Comparison of ENCODE assay signal across 31 mouse cellular contexts in genomic region chr6:125221115-125221745, GRCm38 (mm10). TPM values are rescaled to one million over a fixed set of nuclear protein-coding genes. Genes with fewer than 3 reads are reported as not detected.
DNase-seq lines count a peak whose midpoint lies in the region; ATAC-seq and TF ChIP-seq lines count a peak whose summit lies in the region.
"Had no signal": no experiment of that assay in that cellular context is flagged by ENCODE, and none has a peak within 500 bp of the region (broad histone marks: within the 10 kb centered on the region; RNA-seq: fewer than 3 reads in every experiment).

No protein-coding gene starts in this region.

- no peak overlapping the region for H3K4me2 ChIP-seq in forebrain, embryonic 13.5 days
- no peak overlapping the region for H3K4me2 ChIP-seq in forebrain, postnatal 0 days (ENCODE audit: low read depth)
- no peak overlapping the region for H3K4me2 ChIP-seq in kidney, embryonic 15.5 days
- H3K4me2 ChIP-seq: hindbrain, embryonic 15.5 days; limb, embryonic 13.5 days; liver, embryonic 12.5 days; midbrain, embryonic 13.5 days had no signal

- no peak for ATAC-seq in forebrain, embryonic 13.5 days
- no peak for ATAC-seq in forebrain, postnatal 0 days
- ATAC-seq in kidney, embryonic 15.5 days (replicated peaks; ENCODE audit: low FRiP score), result no peak
- ATAC-seq: forebrain, embryonic 14.5 days; liver, embryonic 12.5 days; lung, postnatal 0 days; midbrain, embryonic 13.5 days had no signal

- H3K4me1 ChIP-seq in forebrain, embryonic 13.5 days, result 0 out of 2 replicates have a peak, but pooled peaks cover 4% of the 10 kb centered on the region
- H3K4me1 ChIP-seq in forebrain, postnatal 0 days (ENCODE audit: insufficient read depth), result no peaks in the 10 kb centered on the region
- H3K4me1 ChIP-seq in kidney, embryonic 15.5 days, result peaks cover 13% of the 10 kb centered on the region
- peaks cover 3% of the 10 kb centered on the region; the same call in 1 of the 2 replicates for H3K4me1 ChIP-seq in kidney, adult 2 months (ENCODE audit: control insufficient read depth, insufficient read depth, low read length)

- 93% methylated on average over 20 of the region's 20 CpGs for WGBS in forebrain, embryonic 13.5 days
- WGBS in forebrain, postnatal 0 days, result 95% methylated on average over 20 of the region's 20 CpGs
- WGBS in kidney, embryonic 15.5 days, result 91% methylated on average over 20 of the region's 20 CpGs
- WGBS in kidney, adult 2 months, result 92% methylated on average over 20 of the region's 20 CpGs

- DNase-seq in forebrain, postnatal 0 days, result no peak
- DNase-seq in kidney, adult 2 months, result no peak
- DNase-seq in naive thymus-derived CD4-positive, alpha-beta T cell, adult 2 months (ENCODE audit: low read depth), result peak; percentile 17
- DNase-seq in thymus, postnatal 25 days, result peak; percentile 49
- no peak for DNase-seq in gastrocnemius, adult 2 months
- DNase-seq in embryo, embryonic 9.5 days (ENCODE audit: extremely low spot score), result no peak
- DNase-seq: adrenal gland, adult 8-10 months; cerebellum, adult 9-10 months; cerebellum, postnatal 36 days; gastrocnemius, postnatal 36 days; kidney, adult 11 months; kidney, postnatal 36 days; right cerebral cortex, postnatal 14 days had no signal

- 0 out of 2 replicates have a peak overlapping the region, but pooled peaks have one; percentile 37 for H3K9ac ChIP-seq in forebrain, embryonic 13.5 days
- no peak overlapping the region for H3K9ac ChIP-seq in forebrain, postnatal 0 days
- H3K9ac ChIP-seq in kidney, embryonic 15.5 days, result no peak overlapping the region
- H3K9ac ChIP-seq: hindbrain, embryonic 15.5 days; limb, embryonic 13.5 days; liver, embryonic 12.5 days; midbrain, embryonic 13.5 days had no signal

- H3K36me3 ChIP-seq in forebrain, embryonic 13.5 days (ENCODE audit: poor library complexity, severe bottlenecking), result 0 out of 2 replicates have a peak, but pooled peaks cover 4% of the 10 kb centered on the region
- no peaks in the 10 kb centered on the region for H3K36me3 ChIP-seq in forebrain, postnatal 0 days (ENCODE audit: insufficient read depth)
- H3K36me3 ChIP-seq in kidney, embryonic 15.5 days, result peaks cover 9% of the 10 kb centered on the region; the same call in 1 of the 2 replicates
- no peaks in the 10 kb centered on the region; the same call in 1 of the 2 replicates for H3K36me3 ChIP-seq in kidney, adult 2 months (ENCODE audit: control insufficient read depth, insufficient read depth, low read length)

- intact Hi-C loops in gastrocnemius, adult 2 months (cut with DNase I), result no loop called here

- peaks cover 6% of the 10 kb centered on the region; the same call in 1 of the 2 replicates for H3K27me3 ChIP-seq in forebrain, embryonic 13.5 days
- no peaks in the 10 kb centered on the region for H3K27me3 ChIP-seq in forebrain, postnatal 0 days (ENCODE audit: insufficient read depth, low read length)
- H3K27me3 ChIP-seq in kidney, embryonic 15.5 days, result no peaks in the 10 kb centered on the region
- H3K27me3 ChIP-seq in kidney, adult 2 months (replicated peaks; ENCODE audit: control insufficient read depth, insufficient read depth, low read length), result no peaks in the 10 kb centered on the region
- H3K27me3 ChIP-seq: CH12.LX; hindbrain, embryonic 15.5 days; limb, embryonic 13.5 days; liver, embryonic 12.5 days had no signal

- no peak overlapping the region for H3K27ac ChIP-seq in forebrain, embryonic 13.5 days
- no peak overlapping the region for H3K27ac ChIP-seq in forebrain, postnatal 0 days (ENCODE audit: low read depth, low read length)
- 0 out of 2 replicates have a peak overlapping the region, but pooled peaks have one; percentile 5 for H3K27ac ChIP-seq in kidney, embryonic 15.5 days
- H3K27ac ChIP-seq in kidney, adult 2 months (ENCODE audit: insufficient read depth, low read depth, low read length), result no peak overlapping the region
- no peak overlapping the region for H3K27ac ChIP-seq in gastrocnemius, adult 2 months
- H3K27ac ChIP-seq: heart, adult 2 months; hindbrain, embryonic 10.5 days; hindbrain, embryonic 15.5 days; layer of hippocampus, adult 2 months; limb, embryonic 13.5 days; liver, embryonic 12.5 days; macrophage; midbrain, embryonic 13.5 days; stomach, postnatal 0 days had no signal

- TF ChIP-seq POLR2A in kidney, adult 2 months (IDR thresholded peaks at IDR 0.05; ENCODE audit: low read depth, low read length), result no peak

- no peaks in the 10 kb centered on the region for H3K9me3 ChIP-seq in forebrain, embryonic 13.5 days (replicated peaks)
- no peaks in the 10 kb centered on the region for H3K9me3 ChIP-seq in forebrain, postnatal 0 days (ENCODE audit: low read length)
- no peaks in the 10 kb centered on the region for H3K9me3 ChIP-seq in kidney, embryonic 15.5 days (replicated peaks)
- H3K9me3 ChIP-seq: G1E; hindbrain, embryonic 10.5 days; hindbrain, embryonic 15.5 days; limb, embryonic 13.5 days; liver, embryonic 12.5 days; midbrain, embryonic 13.5 days had no signal

- H3K4me3 ChIP-seq in forebrain, embryonic 13.5 days, result no peak overlapping the region
- H3K4me3 ChIP-seq in forebrain, postnatal 0 days (ENCODE audit: low read depth, low read length), result no peak overlapping the region
- no peak overlapping the region for H3K4me3 ChIP-seq in kidney, embryonic 15.5 days (replicated peaks)
- H3K4me3 ChIP-seq in kidney, adult 2 months (ENCODE audit: insufficient read depth, low read depth, low read length), result no peak overlapping the region
- H3K4me3 ChIP-seq in gastrocnemius, adult 2 months, result no peak overlapping the region
- H3K4me3 ChIP-seq: erythroblast, embryonic 14.5 days; heart, adult 2 months; hindbrain, embryonic 10.5 days; hindbrain, embryonic 15.5 days; layer of hippocampus, adult 2 months; limb, embryonic 13.5 days; liver, embryonic 12.5 days; midbrain, embryonic 13.5 days had no signal

- TF ChIP-seq CTCF in forebrain, postnatal 0 days (IDR thresholded peaks at IDR 0.05; ENCODE audit: low read depth), result no peak
- TF ChIP-seq CTCF in kidney, adult 2 months (conservative IDR thresholded peaks at IDR 0.05; ENCODE audit: insufficient read depth, insufficient read length, low read depth, low read length), result no peak
- TF ChIP-seq CTCF in gastrocnemius, adult 2 months (IDR thresholded peaks at IDR 0.05), result no peak

RNA-seq across cellular contexts. Expression of gene Vamp1, which starts 5.9 kb away (rescaled TPM):
- 5.4 and 6.3 TPM in 2 replicates for polyA plus RNA-seq in forebrain, embryonic 13.5 days (2015; fragmentation: Nextera tagmentation; extraction: Ambion mirVana)
- total RNA-seq in forebrain, postnatal 0 days (2014; rRNA removed), result 6.7 and 12.9 TPM in 2 replicates
- 7.9 and 11.9 TPM in 2 replicates for polyA plus RNA-seq in forebrain, postnatal 0 days (2015; fragmentation: Nextera tagmentation; extraction: Ambion mirVana)
- 6.5 and 6.7 TPM in 2 replicates for polyA plus RNA-seq in kidney, embryonic 15.5 days (2015; fragmentation: Nextera tagmentation; extraction: Ambion mirVana)
- polyA plus RNA-seq in kidney, adult 2 months (2012; rRNA removed), result 19.1 and 19.8 TPM in 2 replicates
- total RNA-seq in gastrocnemius, adult 2 months (2021), result 10 to 100 TPM; 14.3 to 16.0 TPM

RNA-seq across cellular contexts. Expression of gene Tapbpl, which starts 10.4 kb away (rescaled TPM):
- polyA plus RNA-seq in forebrain, embryonic 13.5 days (2015; fragmentation: Nextera tagmentation; extraction: Ambion mirVana), result 2.2 and 3.1 TPM in 2 replicates
- total RNA-seq in forebrain, postnatal 0 days (2014; rRNA removed), result 2.5 and 4.3 TPM in 2 replicates
- polyA plus RNA-seq in forebrain, postnatal 0 days (2015; fragmentation: Nextera tagmentation; extraction: Ambion mirVana), result 3.7 and 6.9 TPM in 2 replicates
- 5.4 and 6.1 TPM in 2 replicates for polyA plus RNA-seq in kidney, embryonic 15.5 days (2015; fragmentation: Nextera tagmentation; extraction: Ambion mirVana)
- polyA plus RNA-seq in kidney, adult 2 months (2012; rRNA removed), result 16.0 and 16.4 TPM in 2 replicates
- total RNA-seq in gastrocnemius, adult 2 months (2021), result 1 to 10 TPM; 2.4 to 2.6 TPM

RNA-seq across cellular contexts. Expression of gene Cd27, which starts 15.6 kb away (rescaled TPM):
- 1.5 and 2.0 TPM in 2 replicates for polyA plus RNA-seq in forebrain, embryonic 13.5 days (2015; fragmentation: Nextera tagmentation; extraction: Ambion mirVana)
- not detected in 2 replicates for total RNA-seq in forebrain, postnatal 0 days (2014; rRNA removed)
- polyA plus RNA-seq in forebrain, postnatal 0 days (2015; fragmentation: Nextera tagmentation; extraction: Ambion mirVana), result 0.33 TPM in 1 of 2 replicates, not detected in the other
- polyA plus RNA-seq in kidney, embryonic 15.5 days (2015; fragmentation: Nextera tagmentation; extraction: Ambion mirVana), result 1.8 and 2.8 TPM in 2 replicates
- 0.64 and 7.0 TPM in 2 replicates for polyA plus RNA-seq in kidney, adult 2 months (2012; rRNA removed)
- under 1 TPM; 0.31 to 0.64 TPM for total RNA-seq in gastrocnemius, adult 2 months (2021)
- total RNA-seq: CH12.LX; layer of hippocampus, adult 2 months; layer of hippocampus, postnatal 14 days; left cerebral cortex, postnatal 36 days had no signal
- polyA plus RNA-seq: G1E, macrophage had no signal

RNA-seq across cellular contexts. Expression of gene Mrpl51, which starts 29.6 kb away (rescaled TPM):
- polyA plus RNA-seq in forebrain, embryonic 13.5 days (2015; fragmentation: Nextera tagmentation; extraction: Ambion mirVana), result 193 and 202 TPM in 2 replicates
- 51.3 and 54.0 TPM in 2 replicates for total RNA-seq in forebrain, postnatal 0 days (2014; rRNA removed)
- polyA plus RNA-seq in forebrain, postnatal 0 days (2015; fragmentation: Nextera tagmentation; extraction: Ambion mirVana), result 146 and 148 TPM in 2 replicates
- polyA plus RNA-seq in kidney, embryonic 15.5 days (2015; fragmentation: Nextera tagmentation; extraction: Ambion mirVana), result 220 and 238 TPM in 2 replicates
- polyA plus RNA-seq in kidney, adult 2 months (2012; rRNA removed), result 102 and 110 TPM in 2 replicates
- total RNA-seq in gastrocnemius, adult 2 months (2021), result 100 to 1,000 TPM; 214 to 262 TPM

RNA-seq across cellular contexts. Expression of gene Ncapd2, which starts 29.7 kb away (rescaled TPM):
- polyA plus RNA-seq in forebrain, embryonic 13.5 days (2015; fragmentation: Nextera tagmentation; extraction: Ambion mirVana), result 146 and 153 TPM in 2 replicates
- 32.5 and 43.5 TPM in 2 replicates for total RNA-seq in forebrain, postnatal 0 days (2014; rRNA removed)
- polyA plus RNA-seq in forebrain, postnatal 0 days (2015; fragmentation: Nextera tagmentation; extraction: Ambion mirVana), result 18.9 and 25.8 TPM in 2 replicates
- 141 and 151 TPM in 2 replicates for polyA plus RNA-seq in kidney, embryonic 15.5 days (2015; fragmentation: Nextera tagmentation; extraction: Ambion mirVana)
- polyA plus RNA-seq in kidney, adult 2 months (2012; rRNA removed), result 15.6 and 18.7 TPM in 2 replicates
- total RNA-seq in gastrocnemius, adult 2 months (2021), result 1 to 10 TPM; 6.5 to 9.8 TPM

Comparison
In these comparisons a context has a peak if more than half of its experiments do, and no peak if none do; other contexts are left out.
1. DNase-seq: peak in naive thymus-derived CD4-positive, alpha-beta T cell, adult 2 months (single experiment) and thymus, postnatal 25 days (single experiment); none in forebrain, postnatal 0 days (single experiment), kidney, adult 2 months (single experiment), gastrocnemius, adult 2 months (single experiment) and embryo, embryonic 9.5 days (single experiment).